Mouse (Mus musculus): ENCODE data around the gene Sval3. TPM values are rescaled to one million over a fixed set of nuclear protein-coding genes. Genes with fewer than 3 reads are reported as not detected.

The Sval3 gene
- not detected for total RNA-seq (2021)

GRCm38 (mm10) chr6:41967840-41968239, at the start of gene Sval3:
TSS of gene Sval3 (plus strand) at chr6:41968140.
- intact Hi-C loops (cut with DNase I): no loop called here

GRCm38 (mm10) chr6:41951330-41951729, 16.6 kb upstream of the Sval3 start, which contains the start of gene Sval1:
TSS of gene Sval1 (plus strand) at chr6:41951630.
- intact Hi-C loops (cut with DNase I): no loop called here
- no peak for DNase-seq (ENCODE audit: low spot score)

More at GRCm38 (mm10) chr6:41967840-41968239, at the start of gene Sval3:
- no peak for DNase-seq (ENCODE audit: low spot score)

Other genes with a start within 250 kb of the Sval3 start
- not detected for gene Olfr459, start 193.0 kb upstream of the Sval3 start, total RNA-seq (2021)
- not detected for gene Pip, start 120.6 kb upstream of the Sval3 start, total RNA-seq (2021)
- gene Sval2, start 115.2 kb upstream of the Sval3 start, total RNA-seq (2021): not detected
- gene Sval1, start 16.5 kb upstream of the Sval3 start, total RNA-seq (2021): not detected
- not detected for gene Sva, start 70.3 kb downstream of the Sval3 start, total RNA-seq (2021)
- gene Tas2r139, start 172.8 kb downstream of the Sval3 start, total RNA-seq (2021): not detected
- not detected for gene Tas2r144, start 247.2 kb downstream of the Sval3 start, total RNA-seq (2021)

All from heart, postnatal 25 days (tissue).